Mouse (Mus musculus): ENCODE results near the gene Pik3c2a.
A peak's percentile ranks its signal among the peaks of the same experiment; 100 is the strongest.

The Pik3c2a gene

DNA sequence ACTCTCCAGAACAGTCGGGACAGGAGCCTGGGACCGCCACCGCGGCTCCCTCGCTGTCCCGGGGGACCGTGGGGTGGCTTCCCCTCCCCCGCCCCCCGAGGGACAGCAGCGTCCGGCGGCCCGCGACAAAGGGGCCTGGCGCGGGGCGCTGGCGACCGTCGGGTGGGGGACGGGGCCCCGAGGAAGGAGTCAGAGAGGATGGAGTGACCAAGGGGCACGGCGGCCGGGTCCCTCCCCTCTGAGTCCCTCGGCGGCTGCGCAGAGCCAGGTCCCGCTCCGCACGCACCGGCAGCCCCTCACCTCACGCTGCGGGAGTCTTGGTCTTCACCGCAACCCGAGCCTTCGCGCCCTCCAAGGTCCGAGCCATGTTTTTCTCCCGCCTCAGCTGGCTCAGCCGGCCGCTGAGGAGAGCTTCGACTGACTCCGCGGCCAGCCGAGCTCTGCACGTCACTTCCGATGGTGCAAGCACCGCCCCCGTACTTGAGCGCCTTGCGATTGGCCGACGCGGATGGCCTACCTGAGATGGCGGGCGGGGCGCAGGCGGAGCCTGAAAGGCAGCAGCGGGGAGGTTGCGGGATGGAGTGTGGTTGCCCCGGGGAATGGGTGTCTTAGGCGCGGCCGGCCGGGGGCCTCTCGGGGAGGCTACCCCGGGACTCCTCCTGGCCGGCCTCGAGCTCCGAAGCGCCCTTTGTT, at the start of gene Pik3c2a:
Gene Pik3c2a, minus strand, starts transcription at position 446 of the 693 bp plus-strand sequence.
- DNase-seq: peak; percentile 98

DNA sequence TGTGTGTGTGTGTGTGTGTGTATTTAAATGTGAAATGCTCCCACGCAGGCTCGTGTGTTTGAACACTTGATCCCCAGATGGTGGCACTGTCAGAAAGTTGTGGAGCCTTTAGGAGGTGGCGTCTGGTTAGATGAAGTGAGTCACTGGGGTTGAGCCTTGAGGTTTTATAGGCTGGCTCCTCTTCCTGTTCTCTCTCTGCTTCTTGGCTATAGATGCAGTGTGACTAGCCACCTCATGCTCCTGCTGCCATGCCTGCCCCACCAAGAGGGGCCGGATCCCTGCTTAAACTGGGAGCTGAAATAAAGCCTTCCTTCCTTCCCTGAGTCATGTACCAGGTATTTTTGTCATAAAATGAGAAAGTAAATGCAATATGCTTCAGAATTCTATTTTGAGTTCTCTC, 47.9 kb upstream of the Pik3c2a start:
- DNase-seq: no peak

DNA sequence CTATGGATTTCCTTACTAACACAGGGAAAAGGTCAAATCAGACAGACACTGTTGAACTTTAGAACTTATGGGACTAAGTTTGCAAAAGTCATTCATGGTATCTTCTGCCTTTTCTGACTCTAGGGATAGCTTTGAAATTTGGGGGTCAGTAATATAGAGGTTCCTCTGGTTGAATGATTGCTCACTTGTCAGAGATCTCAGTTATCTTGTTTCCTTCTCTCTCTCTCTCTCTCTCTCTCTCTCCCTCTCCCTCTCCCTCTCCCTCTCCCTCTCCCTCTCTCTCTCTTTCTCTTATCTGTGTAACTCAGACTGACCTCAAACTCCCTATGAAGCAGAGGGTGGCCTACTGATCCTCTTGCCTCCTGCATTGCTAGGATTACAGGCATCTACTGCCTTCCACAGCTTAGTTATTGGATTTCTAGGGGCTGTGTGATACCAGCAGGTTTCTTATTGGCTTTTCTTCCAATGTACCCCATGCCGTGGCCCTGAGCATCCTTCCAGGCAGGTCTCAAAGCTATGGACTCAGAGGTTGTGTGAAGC, 41.9 kb upstream of the Pik3c2a start:
- DNase-seq: no peak

- DNase-seq: no peak
These were observed 41.0 kb upstream of the Pik3c2a start for GRCm38 (mm10) chr7:116484213-116484612.

DNA sequence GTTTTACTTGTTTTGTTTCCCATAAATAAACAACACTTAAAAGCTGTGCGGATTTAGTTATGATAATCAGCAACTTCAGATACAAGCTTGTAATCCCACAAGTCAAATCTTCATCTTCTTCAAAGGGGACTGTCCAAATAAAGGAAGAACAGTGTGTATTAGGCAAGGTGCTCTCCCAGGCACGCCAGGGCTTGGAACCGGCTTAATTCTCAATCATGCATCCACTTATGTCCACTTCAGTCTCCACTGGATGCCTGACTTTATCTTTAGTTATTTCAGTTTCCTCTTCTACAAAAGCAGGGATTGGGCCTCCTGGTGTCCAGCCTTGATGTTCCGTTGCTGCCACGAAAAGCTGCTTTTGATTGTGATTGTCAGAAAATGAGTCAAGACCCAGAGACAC, 40.5 kb upstream of the Pik3c2a start:
- DNase-seq: no peak

GRCm38 (mm10) chr7:116483106-116483505, 39.9 kb upstream of the Pik3c2a start:
- no peak for DNase-seq

DNA sequence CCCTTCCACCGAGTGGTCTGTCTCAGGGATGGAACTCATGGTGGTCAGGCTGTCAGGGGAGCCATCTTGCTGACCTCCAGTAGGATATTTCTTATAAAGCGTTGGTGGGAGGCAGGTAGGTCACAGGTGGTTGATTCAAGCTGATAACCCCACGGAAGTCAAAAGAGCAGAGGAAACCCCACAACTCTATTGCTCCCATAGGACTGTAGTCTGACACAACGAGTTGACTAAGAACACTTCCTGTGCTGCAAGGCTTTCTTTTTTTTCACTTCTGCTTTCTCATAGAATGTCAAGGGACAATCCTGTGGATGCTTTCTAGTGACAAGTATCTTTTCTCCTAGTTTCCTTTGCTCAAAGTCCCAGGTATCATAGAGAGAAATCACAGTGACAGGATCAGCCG, 33.0 kb upstream of the Pik3c2a start:
- DNase-seq: no peak

- no peak for DNase-seq
These were observed 32.6 kb upstream of the Pik3c2a start for GRCm38 (mm10) chr7:116475836-116476235.

- no peak for DNase-seq
These were observed 18.9 kb upstream of the Pik3c2a start for GRCm38 (mm10) chr7:116462114-116462513.

DNA sequence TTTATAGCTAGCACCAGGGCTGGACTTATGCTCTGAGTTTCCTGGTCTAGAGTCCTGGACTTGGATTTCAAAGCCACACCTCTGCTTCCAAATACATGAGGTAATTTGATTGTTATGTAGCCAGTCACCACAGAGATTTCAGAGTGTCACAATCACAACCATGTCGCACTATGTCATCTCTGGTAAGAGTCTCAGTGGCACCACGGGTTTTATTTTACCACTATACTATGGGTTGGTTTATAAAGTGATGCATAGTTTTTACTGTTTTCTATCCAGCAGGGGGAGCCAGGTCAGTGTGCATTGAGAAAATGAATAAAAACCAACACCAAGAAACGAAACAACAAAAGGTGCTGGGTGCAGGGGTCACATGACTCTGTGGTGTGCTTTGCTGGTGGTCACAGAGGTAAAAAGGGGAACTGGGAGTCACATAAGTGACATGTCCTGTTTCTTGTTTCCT, 15.8 kb upstream of the Pik3c2a start:
- peak; percentile 60 for DNase-seq

DNA sequence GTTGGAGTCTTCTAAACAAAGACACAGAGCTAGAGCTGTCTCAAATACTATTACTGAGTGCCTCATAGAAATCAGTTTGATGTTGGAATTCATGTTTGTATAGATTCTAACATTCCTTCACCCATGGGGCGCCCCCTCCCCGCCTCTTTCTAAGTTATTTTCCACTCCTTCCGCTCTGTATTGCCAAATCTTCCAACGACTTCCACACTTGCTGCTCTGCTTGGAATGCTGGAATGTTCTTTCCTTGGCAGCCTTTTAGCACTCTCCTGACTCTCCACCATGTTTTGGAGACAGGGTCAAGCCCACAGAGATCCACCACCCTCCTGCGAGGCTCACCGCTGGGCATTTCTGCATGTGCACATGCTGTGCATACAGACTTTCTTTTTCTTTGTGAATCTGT, 14.1 kb upstream of the Pik3c2a start:
- no peak for DNase-seq

GRCm38 (mm10) chr7:116456964-116457363, 13.7 kb upstream of the Pik3c2a start:
- DNase-seq: no peak

- DNase-seq: no peak
These were observed 3.4 kb upstream of the Pik3c2a start for GRCm38 (mm10) chr7:116446645-116447044.

DNA sequence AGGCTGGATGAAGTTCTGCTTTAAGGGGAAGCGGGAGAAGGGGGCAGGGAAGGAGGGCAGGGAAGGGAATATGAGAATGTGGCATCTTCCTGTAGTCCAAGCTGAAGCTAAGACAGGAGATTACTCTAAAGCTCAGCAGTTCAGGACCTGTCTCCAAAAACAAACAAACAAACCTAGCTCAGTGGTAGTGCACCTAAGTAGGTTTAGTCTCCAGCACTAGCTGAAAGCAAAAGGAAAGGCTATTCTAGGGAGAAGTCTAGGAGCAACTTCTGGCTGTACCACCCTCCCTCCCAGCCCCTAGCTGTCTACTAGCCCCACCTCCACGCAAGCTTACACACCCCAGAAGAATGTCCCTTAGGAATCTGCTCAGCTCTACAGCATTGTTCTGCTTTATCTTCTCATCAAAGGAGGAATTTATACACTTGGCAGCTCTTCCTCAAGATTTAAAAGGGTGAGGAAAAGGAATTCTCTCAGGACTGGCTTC, 1.1 kb upstream of the Pik3c2a start:
- DNase-seq: peak; percentile 33

DNA sequence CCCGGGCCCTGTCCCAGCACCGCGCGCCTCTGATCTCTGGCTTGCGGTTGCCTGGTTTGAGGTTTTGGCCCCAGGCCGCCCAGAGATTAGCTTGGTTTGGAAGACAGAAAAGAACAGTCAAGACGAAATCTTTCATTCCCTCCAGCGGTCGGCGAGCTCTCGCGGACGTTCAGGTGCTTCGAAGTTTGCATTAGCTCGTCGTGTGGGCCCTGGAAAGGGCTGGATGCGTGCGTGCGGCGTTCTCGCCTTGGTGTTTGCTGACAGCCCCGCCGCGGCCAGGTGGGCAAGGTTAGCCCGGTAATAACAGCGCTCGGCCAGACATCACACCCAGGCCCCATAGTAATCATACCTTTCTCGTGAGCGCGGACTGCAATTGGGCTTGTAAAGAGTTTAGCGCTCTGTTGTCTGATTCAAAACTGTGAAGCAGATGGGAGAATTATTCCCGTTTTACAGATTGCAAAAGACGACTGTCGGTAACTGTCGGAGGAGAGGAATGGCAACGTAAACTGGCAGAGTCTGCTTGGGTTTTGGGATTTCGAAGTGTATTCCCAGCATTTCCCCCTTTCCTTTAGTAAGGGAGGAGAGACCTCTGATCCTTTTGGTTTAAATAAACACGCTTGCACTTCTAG, 562 bp upstream of the Pik3c2a start:
- no peak for DNase-seq

- no peak for DNase-seq
These were observed 1.0 kb downstream of the Pik3c2a start for GRCm38 (mm10) chr7:116442226-116442625.

GRCm38 (mm10) chr7:116441346-116441745, 1.9 kb downstream of the Pik3c2a start:
- no peak for DNase-seq

DNA sequence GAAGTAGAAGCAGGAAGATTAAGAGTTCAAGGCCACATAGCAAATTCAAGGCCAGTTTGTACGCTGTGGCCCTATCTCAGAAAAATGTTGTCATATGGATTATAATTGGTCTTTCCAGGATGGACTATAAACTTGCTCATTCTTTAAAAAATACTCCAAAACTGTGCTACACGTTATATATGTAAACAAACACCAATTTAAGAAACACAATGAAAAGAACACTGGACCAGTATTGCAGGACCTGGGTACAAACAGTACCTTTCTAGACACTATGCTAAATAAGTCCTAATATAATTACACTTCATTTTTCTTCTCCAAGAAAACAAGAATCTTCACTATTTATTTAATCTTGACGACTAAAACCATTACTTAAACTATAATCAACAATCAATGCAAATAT, 11.6 kb downstream of the Pik3c2a start:
- no peak for DNase-seq

GRCm38 (mm10) chr7:116430926-116431325, 12.3 kb downstream of the Pik3c2a start:
- DNase-seq: no peak

- no peak for DNase-seq
These were observed 16.0 kb downstream of the Pik3c2a start for GRCm38 (mm10) chr7:116427206-116427605.

DNA sequence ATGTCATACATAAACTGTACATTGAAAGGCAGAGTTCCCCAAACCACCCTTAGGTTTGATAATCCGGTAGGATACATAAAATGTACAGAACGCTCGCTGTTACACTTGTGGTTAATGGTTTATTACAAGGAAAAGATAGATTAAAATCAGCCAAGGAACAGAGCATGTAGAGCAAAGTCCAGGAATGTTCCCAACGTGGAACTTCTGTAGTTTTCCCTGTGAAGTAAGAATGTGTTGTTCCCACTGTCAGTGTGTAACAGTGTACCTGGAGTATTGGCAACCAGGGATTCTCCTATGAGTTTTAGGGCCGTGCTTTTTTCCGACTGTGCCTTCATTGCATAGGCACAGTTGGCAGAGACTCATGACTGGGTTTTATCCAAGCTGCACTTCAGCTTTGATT, 17.5 kb downstream of the Pik3c2a start:
- DNase-seq: no peak

- DNase-seq: no peak
These were observed 22.2 kb downstream of the Pik3c2a start for GRCm38 (mm10) chr7:116421081-116421480.

GRCm38 (mm10) chr7:116409438-116409837, 33.8 kb downstream of the Pik3c2a start:
- DNase-seq: no peak

- no peak for DNase-seq
These were observed 50.9 kb downstream of the Pik3c2a start for GRCm38 (mm10) chr7:116392329-116392728.
